Mouse (Mus musculus): Measurements from ENCODE around the gene Pithd1.

DNA sequence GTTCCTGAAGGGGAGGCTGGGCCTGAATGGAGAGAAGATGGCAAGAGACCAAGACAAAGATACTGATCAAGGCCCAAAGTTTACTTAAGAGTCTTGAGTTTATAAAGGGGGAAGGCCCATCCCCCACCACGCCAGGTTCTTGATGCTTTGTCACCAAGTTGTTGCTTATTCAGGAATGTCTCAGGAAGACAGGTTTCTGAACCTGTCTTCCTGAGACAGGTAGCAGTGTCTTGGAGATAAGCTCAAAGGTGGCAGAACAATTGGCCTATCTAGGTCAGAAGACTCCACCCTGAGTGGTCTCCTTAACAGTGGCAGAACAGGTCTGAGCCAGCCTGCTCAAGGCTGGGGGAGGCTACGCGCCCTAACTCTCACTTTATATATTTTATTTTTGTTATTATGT is 60.2 kb downstream of the Pithd1 start:
- TF ChIP-seq RCOR1 (IDR thresholded peaks at IDR 0.05; ENCODE audit: low read depth, low read length) = no peak
- TF ChIP-seq HCFC1 (IDR thresholded peaks at IDR 0.05; ENCODE audit: low read depth, low read length) = no peak
- TF ChIP-seq RAD21 (IDR thresholded peaks at IDR 0.05; ENCODE audit: low read depth, low read length) = no peak
- no peak for TF ChIP-seq TCF12 (IDR thresholded peaks at IDR 0.05; ENCODE audit: low read depth, low read length)
- TF ChIP-seq MAFK (IDR thresholded peaks at IDR 0.05; ENCODE audit: borderline replicate concordance, low read depth, low read length) = no peak
- no peak for TF ChIP-seq CTCF (IDR thresholded peaks at IDR 0.05 in 2 of 3, conservative IDR thresholded peaks at IDR 0.05 in 1 of 3; ENCODE audit: control insufficient read depth in 1 of 3, insufficient read depth in 1 of 3, low read depth in 2 of 3, low read length in 3 of 3, poor library complexity in 1 of 3, severe bottlenecking in 1 of 3)
- TF ChIP-seq KAT2A (conservative IDR thresholded peaks at IDR 0.05; ENCODE audit: low read depth, low read length) = no peak
- no peak for TF ChIP-seq GABPA (IDR thresholded peaks at IDR 0.05; ENCODE audit: low read depth, low read length)
- TF ChIP-seq GATA1 (IDR thresholded peaks at IDR 0.05; ENCODE audit: low read depth, low read length) = 0 out of 2 replicates have a peak, but pooled peaks have one; percentile 14
- no peak for TF ChIP-seq ZMIZ1 (IDR thresholded peaks at IDR 0.05; ENCODE audit: low read depth, low read length)
- no peak for TF ChIP-seq EP300 (IDR thresholded peaks at IDR 0.05; ENCODE audit: low read depth in 1 of 2, low read length in 2 of 2)
- no peak for TF ChIP-seq MAZ (IDR thresholded peaks at IDR 0.05; ENCODE audit: low read depth, low read length)
- no peak for TF ChIP-seq POLR2A (IDR thresholded peaks at IDR 0.05; ENCODE audit: control insufficient read depth in 1 of 2, insufficient read depth in 1 of 2, low read depth in 1 of 2, low read length in 2 of 2, poor library complexity in 1 of 2)
